Mouse (Mus musculus): ENCODE measurements at regions not wholly inside any gene's neighbourhood (a gene's known extent, or its start where the extent isn't known, plus 50 kb on each side); places are given as distances from the start of the nearest gene placed in this dataset.

DNA sequence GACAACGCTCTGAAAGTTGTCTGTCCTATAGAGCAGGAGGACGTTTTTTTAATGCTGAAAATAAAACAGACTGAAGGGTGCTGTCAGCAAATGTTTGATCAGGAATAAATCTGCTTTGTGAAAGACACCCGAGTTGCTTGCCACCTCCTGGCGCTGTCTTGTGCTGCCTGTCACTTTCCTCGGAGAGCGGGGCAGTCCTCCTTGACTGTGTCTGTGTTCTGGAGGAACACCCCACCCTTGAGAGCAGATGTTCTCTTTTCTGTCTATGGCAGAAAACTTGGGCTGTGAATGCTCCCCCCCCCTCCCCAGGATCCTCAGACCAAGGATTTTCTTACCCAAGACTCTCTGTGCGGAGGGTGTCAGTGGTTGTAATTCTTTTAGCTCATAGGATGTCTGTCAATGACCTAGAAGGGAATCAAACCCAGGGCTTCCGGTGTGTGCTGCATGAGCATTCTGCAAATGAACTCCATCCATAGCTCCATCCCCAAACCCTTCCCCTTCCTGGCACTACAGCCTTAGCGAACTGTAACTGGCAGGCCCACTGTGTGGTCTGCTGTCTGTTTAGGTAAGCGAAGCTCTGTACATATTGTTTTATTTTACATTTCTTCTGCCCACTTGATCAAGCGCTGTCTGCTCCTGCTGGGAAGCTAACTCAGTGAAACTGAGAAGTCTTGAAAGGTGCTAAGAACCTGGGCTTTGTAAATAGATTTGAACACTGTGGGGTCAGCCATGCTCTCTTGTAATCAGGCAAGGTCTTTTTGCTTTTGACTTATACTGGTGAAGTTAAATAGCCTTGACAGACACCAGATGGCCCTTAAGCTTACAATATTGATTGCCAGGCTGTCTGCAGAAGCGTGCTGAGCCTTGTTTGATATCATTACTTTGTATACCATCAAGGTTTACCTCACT lies 53.0 kb upstream of the Bach1 start:
- in situ Hi-C loops (cut with MboI; ENCODE audit: low pct_unique_long_range_greater_than_20kb) = no loop called here
- no peaks in the 10 kb centered on the region for H3K27me3 ChIP-seq
- no peak for TF ChIP-seq CTCF (IDR thresholded peaks at IDR 0.05)
- no peak for ATAC-seq
- ChIA-PET POLR2A (no interaction called here), CTCF (interaction anchor here (1.3 kb wide), 1 partner anchor 15 kb away, joined by 3 read pairs; no protein-coding TSS in a partner anchor)
- DNase-seq (ENCODE audit: low read depth, low spot score) = no peak

DNA sequence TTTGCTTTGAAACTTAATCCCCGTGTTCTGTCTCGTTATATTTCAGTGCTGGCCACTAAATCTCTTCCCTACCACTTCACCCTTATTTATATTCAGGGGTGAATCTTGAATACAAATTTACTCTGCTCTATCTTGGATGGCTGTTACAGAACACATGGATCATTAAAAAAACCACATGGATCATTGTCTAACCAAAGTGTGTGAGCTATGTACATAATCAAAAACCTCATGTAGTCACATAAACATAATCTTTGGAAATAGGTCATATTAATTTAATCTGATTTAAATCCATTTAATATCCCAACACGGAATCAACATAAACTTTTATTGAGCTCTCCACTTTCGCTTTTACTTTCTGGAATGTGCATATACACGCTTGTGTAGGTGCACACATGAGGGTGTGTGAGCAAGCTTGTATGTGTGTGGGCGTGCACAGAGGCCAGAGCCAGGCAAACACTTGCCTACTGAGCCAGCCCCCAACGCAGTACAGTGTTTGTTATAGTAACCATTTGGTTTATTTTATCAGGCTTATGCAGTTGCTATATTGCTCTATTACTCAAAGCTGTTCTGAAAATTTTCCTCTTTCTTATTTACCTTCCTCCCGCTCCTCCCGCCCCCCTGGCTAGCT lies 52.2 kb upstream of the Bach1 start:
- DNase-seq (ENCODE audit: low read depth, low spot score) = no peak
- POLR2A ChIA-PET = interaction anchor here (0.6 to 0.7 kb wide), 2 partner anchors 140 to 839 kb away, joined by 3 to 7 read pairs; no protein-coding TSS in a partner anchor
- in situ Hi-C loops (cut with MboI; ENCODE audit: low pct_unique_long_range_greater_than_20kb) = no loop called here

More for the DNA sequence above, 52.2 kb upstream of the Bach1 start:
- no peak for ATAC-seq
- no peaks in the 10 kb centered on the region for H3K27me3 ChIP-seq
- TF ChIP-seq CTCF (IDR thresholded peaks at IDR 0.05) = no peak
- CTCF ChIA-PET = no interaction called here

Measured in Patski (cell line).